Mouse (Mus musculus) midbrain, embryonic 14.5 days (tissue): ENCODE measurements at regions not wholly inside any gene's neighbourhood (a gene's known extent, or its start where the extent isn't known, plus 50 kb on each side); places are given as distances from the start of the nearest gene placed in this dataset.

Experiments
- ATAC-seq: fragments of 200-750 bp; cut with Nextera tagmentation; 2 replicates; pipeline ENCODE4 v1.8.0; 2017; ENCODE audit warnings: moderate number of reproducible peaks, moderate library complexity; ENCODE audit not compliant: low FRiP score, low TSS enrichment
- DNase-seq: peaks from one replicate; pipeline ENCODE4 v3.0.0-alpha.2; 2015
- H3K27ac ChIP-seq: fragments of 300-500 bp; sonication (generic); replicated peaks from 2 replicates; pipeline ENCODE4 v1.5.1; 2014; ENCODE audit warnings: mild to moderate bottlenecking, low read depth, low read length, moderate library complexity
- H3K27me3 ChIP-seq: fragments of 300-500 bp; sonication (generic); 2 replicates; pipeline ENCODE4 v1.6.1; 2014; ENCODE audit warnings: low read length, control low read depth, mixed read lengths; ENCODE audit not compliant: control insufficient read depth, insufficient read depth
- H3K36me3 ChIP-seq: fragments of 300-500 bp; sonication (generic); 2 replicates; pipeline ENCODE4 v1.6.1; 2014; ENCODE audit warnings: low read length, control low read depth; ENCODE audit not compliant: control insufficient read depth, insufficient read depth
- H3K4me1 ChIP-seq: fragments of 300-500 bp; sonication (generic); 2 replicates; pipeline ENCODE4 v1.6.1; 2014; ENCODE audit warnings: mild to moderate bottlenecking, antibody characterized with exemption, low read length, control low read depth; ENCODE audit not compliant: control insufficient read depth, insufficient read depth
- H3K4me2 ChIP-seq: fragments of 300-500 bp; sonication (generic); 2 replicates; pipeline ENCODE4 v1.6.1; 2014; ENCODE audit warnings: mild to moderate bottlenecking, low read length, moderate library complexity
- H3K4me3 ChIP-seq: fragments of 300-500 bp; sonication (generic); replicated peaks from 2 replicates; pipeline ENCODE4 v1.5.1; 2014; ENCODE audit warnings: low read depth, low read length
- H3K9ac ChIP-seq: fragments of 300-500 bp; sonication (generic); replicated peaks from 2 replicates; pipeline ENCODE4 v1.6.1; 2014; ENCODE audit warnings: mild to moderate bottlenecking, low read length, moderate library complexity
- H3K9me3 ChIP-seq: fragments of 300-500 bp; sonication (generic); 2 replicates; pipeline ENCODE4 v1.6.1; 2016; ENCODE audit warnings: low read length, control low read depth, mixed read lengths; ENCODE audit not compliant: control insufficient read depth
- WGBS: fragments of 180-500 bp; shearing (Covaris S2); extraction: QIAGEN DNeasy Blood & Tissue Kit; methylation state at CpG from one replicate; pipeline ENCODE4 v1.1.7; 2014; 5-methylcytosine and 5-hydroxymethylcytosine counted together

GRCm38 (mm10) chr13:28606651-28607050, 346.9 kb downstream of the Sox4 start:
- no peak overlapping the region for H3K27ac ChIP-seq
- no peaks in the 10 kb centered on the region for H3K9me3 ChIP-seq
- DNase-seq (no peak), ATAC-seq (no peak)
- H3K27me3 ChIP-seq: no peaks in the 10 kb centered on the region
- WGBS: 92% methylated on average over 1 of the region's 1 CpGs
- no peaks in the 10 kb centered on the region for H3K36me3 ChIP-seq
- H3K4me2 ChIP-seq: no peak overlapping the region
- H3K4me1 ChIP-seq: no peaks in the 10 kb centered on the region
- no peak overlapping the region for H3K9ac ChIP-seq
- H3K4me3 ChIP-seq: no peak overlapping the region

GRCm38 (mm10) chr13:28605833-28606232, 347.7 kb downstream of the Sox4 start:
- no peaks in the 10 kb centered on the region for H3K9me3 ChIP-seq
- no peak overlapping the region for H3K4me2 ChIP-seq
- H3K36me3 ChIP-seq: no peaks in the 10 kb centered on the region
- H3K9ac ChIP-seq: no peak overlapping the region
- no peak overlapping the region for H3K27ac ChIP-seq
- H3K27me3 ChIP-seq: no peaks in the 10 kb centered on the region
- no peaks in the 10 kb centered on the region for H3K4me1 ChIP-seq
- DNase-seq (no peak), ATAC-seq (no peak)
- H3K4me3 ChIP-seq: no peak overlapping the region
- 50% methylated on average over 1 of the region's 1 CpGs for WGBS

DNA sequence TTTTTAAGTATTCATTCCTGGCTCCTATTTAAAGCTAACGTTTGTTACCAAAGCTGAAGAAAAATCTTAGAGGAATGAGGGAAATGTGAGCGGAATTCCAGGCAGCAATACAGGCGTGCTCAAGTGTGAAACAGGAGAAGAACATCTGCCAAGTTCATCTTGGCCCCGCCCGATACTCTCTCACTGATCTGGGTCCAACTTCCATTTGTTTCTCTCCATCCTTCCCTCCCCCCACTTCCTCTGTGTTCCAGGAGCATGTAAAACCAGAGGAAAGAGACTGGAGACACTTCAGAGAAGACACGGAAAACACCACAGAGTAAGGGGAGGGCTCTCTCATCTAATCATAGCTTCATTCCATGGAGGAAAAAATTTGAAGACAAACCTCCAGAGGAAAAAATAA, 346.7 kb downstream of the Gm11361 start:
- Histone ChIP-seq H3K9ac (no peak overlapping the region), H3K27ac (no peak overlapping the region), H3K4me1 (no peaks in the 10 kb centered on the region), H3K4me3 (no peak overlapping the region), H3K4me2 (no peak overlapping the region), H3K36me3 (no peaks in the 10 kb centered on the region), H3K27me3 (no peaks in the 10 kb centered on the region), H3K9me3 (no peaks in the 10 kb centered on the region)
- DNase-seq: no peak
- ATAC-seq: no peak
- WGBS: 82% methylated on average over 6 of the region's 6 CpGs

- Histone ChIP-seq H3K4me1 (no peaks in the 10 kb centered on the region), H3K4me3 (no peak overlapping the region), H3K9ac (no peak overlapping the region), H3K27me3 (no peaks in the 10 kb centered on the region), H3K4me2 (no peak overlapping the region), H3K36me3 (no peaks in the 10 kb centered on the region), H3K27ac (no peak overlapping the region), H3K9me3 (no peaks in the 10 kb centered on the region)
- WGBS: 89% methylated on average over 5 of the region's 5 CpGs
- ATAC-seq: no peak
- DNase-seq: no peak
These were observed 343.5 kb downstream of the Gm11361 start for GRCm38 (mm10) chr13:28600792-28601191.

DNA sequence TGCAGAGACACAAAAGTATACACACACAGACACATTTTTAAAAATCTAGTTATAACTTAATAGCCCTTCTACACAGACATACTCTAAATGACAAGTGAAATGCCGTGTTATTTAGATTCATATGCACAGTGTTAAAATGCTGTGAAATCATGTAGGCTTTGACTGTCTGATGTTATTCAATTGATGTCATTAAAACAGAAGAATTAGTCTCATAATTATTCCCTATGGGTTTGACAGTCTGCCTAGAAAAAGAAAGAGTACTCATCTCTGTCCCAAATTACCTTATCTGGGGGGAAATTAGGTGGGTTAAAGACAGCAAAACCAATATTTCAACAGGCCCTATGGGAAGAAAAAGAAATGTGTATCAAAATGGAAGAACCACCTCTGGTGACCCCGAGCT, 339.0 kb downstream of the Gm11361 start:
- ATAC-seq (no peak), DNase-seq (no peak)
- no peaks in the 10 kb centered on the region for H3K9me3 ChIP-seq
- no peaks in the 10 kb centered on the region for H3K27me3 ChIP-seq
- H3K36me3 ChIP-seq: no peaks in the 10 kb centered on the region
- no peak overlapping the region for H3K4me2 ChIP-seq
- no peaks in the 10 kb centered on the region for H3K4me1 ChIP-seq
- H3K9ac ChIP-seq: no peak overlapping the region
- no peak overlapping the region for H3K27ac ChIP-seq
- no peak overlapping the region for H3K4me3 ChIP-seq
- WGBS: 80% methylated on average over 2 of the region's 2 CpGs

DNA sequence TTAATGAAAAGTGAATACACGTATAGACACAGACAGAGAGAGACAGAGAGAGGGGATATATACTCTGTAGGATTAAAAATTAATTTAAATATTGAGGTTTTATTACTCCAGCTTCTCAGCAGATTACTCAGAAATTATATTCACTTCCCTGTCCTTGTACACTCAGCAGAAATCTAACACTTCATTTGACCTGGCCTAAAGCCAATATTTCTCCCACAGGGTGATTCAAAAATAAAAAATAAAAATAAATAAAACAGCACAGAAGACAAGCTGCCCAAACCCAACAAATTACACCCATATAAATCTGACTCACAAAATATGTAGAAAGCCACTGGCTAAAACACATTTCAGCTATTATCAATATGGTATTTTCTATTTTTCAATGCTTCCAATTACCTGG, 334.8 kb downstream of the Gm11361 start:
- WGBS: 67% methylated on average over 1 of the region's 1 CpGs
- no peak overlapping the region for H3K27ac ChIP-seq
- no peaks in the 10 kb centered on the region for H3K27me3 ChIP-seq
- H3K9me3 ChIP-seq: no peaks in the 10 kb centered on the region
- DNase-seq: no peak
- no peaks in the 10 kb centered on the region for H3K36me3 ChIP-seq
- no peaks in the 10 kb centered on the region for H3K4me1 ChIP-seq
- no peak overlapping the region for H3K4me3 ChIP-seq
- no peak overlapping the region for H3K9ac ChIP-seq
- no peak for ATAC-seq
- H3K4me2 ChIP-seq: no peak overlapping the region

- 91% methylated on average over 5 of the region's 5 CpGs for WGBS
- ATAC-seq: no peak
- H3K27me3 ChIP-seq: no peaks in the 10 kb centered on the region
These were observed 330.6 kb downstream of the Gm11361 start for GRCm38 (mm10) chr13:28587977-28588376.

GRCm38 (mm10) chr13:28586693-28587092, 329.4 kb downstream of the Gm11361 start:
- no peaks in the 10 kb centered on the region for H3K9me3 ChIP-seq
- H3K4me2 ChIP-seq: no peak overlapping the region
- no peak for DNase-seq
- H3K27ac ChIP-seq: no peak overlapping the region
- 84% methylated on average over 7 of the region's 7 CpGs for WGBS
- H3K36me3 ChIP-seq: no peaks in the 10 kb centered on the region
- no peaks in the 10 kb centered on the region for H3K27me3 ChIP-seq
- H3K9ac ChIP-seq: no peak overlapping the region
- H3K4me1 ChIP-seq: no peaks in the 10 kb centered on the region
- H3K4me3 ChIP-seq: no peak overlapping the region
- ATAC-seq: no peak

More at GRCm38 (mm10) chr13:28587977-28588376, 330.6 kb downstream of the Gm11361 start:
- Histone ChIP-seq H3K4me1 (no peaks in the 10 kb centered on the region), H3K36me3 (no peaks in the 10 kb centered on the region), H3K9me3 (no peaks in the 10 kb centered on the region), H3K27ac (no peak overlapping the region), H3K4me2 (no peak overlapping the region), H3K9ac (no peak overlapping the region), H3K4me3 (no peak overlapping the region)
- no peak for DNase-seq

DNA sequence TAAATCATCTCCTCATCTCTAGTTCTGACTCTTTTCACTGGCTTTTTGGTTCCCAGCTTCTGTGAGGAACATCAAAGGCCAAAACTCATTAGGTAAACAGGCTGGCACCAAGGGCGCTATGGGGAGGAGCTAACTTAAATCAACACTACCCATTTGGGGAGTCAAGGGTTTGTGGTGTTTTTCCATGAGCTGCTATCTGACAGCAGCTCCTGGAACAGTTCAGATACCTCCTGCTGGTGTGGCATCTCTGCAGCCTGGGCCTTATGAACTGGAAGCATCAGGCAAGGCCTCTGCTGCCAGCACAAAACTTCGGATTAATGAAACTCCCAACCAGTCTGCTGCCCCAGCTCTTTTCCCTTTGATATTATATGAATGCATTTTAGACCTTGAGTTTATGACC, 328.8 kb downstream of the Gm11361 start:
- no peak for DNase-seq
- no peak for ATAC-seq
- Histone ChIP-seq H3K9ac (no peak overlapping the region), H3K4me2 (no peak overlapping the region), H3K9me3 (no peaks in the 10 kb centered on the region), H3K36me3 (no peaks in the 10 kb centered on the region), H3K4me1 (no peaks in the 10 kb centered on the region), H3K27me3 (no peaks in the 10 kb centered on the region), H3K27ac (no peak overlapping the region), H3K4me3 (no peak overlapping the region)
- WGBS: 82% methylated on average over 2 of the region's 2 CpGs
